Mouse (Mus musculus): ENCODE data around the gene Xrcc5.

The Xrcc5 gene

DNA sequence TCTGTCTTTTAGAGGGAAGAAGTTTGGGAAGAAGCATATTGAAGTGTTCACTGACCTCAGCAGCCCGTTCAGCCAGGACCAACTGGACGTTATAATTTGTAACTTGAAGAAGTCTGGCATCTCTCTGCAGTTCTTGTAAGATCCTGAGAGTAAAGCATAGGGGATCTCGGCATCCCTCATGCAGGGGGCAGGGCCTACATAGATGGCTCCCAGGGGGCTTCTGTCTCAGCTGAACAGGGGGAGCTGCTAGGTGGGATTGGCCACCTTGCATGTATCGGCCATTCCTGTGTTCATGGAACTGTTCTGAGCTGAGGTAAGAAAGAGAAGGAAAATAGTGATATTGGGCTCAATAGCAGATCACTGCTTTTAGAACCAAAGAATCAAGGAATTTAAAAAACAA, 8.2 kb downstream of the Xrcc5 start:
- DNase-seq (ENCODE audit: low read depth), result no peak

DNA sequence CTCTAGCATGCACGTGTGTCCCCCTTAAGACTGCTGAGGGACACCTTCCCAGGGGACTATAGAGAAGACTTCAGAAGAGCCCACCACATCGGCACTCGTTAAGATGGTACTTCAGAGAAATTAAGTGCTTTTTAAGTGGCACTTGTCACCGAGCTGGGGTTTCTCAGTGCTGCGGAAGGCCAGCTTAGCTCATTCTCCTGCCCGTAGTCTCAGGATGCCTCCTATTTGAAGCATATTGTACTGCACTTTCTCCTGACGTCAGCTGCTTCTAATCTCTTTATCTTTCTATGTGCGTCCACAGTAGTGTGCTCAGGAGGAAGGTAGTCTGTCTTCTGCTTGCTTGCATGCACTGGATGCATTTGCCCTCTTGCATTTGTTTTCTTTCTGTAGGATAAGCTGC, 9.2 kb downstream of the Xrcc5 start:
- no peak for DNase-seq (ENCODE audit: low read depth)

DNA sequence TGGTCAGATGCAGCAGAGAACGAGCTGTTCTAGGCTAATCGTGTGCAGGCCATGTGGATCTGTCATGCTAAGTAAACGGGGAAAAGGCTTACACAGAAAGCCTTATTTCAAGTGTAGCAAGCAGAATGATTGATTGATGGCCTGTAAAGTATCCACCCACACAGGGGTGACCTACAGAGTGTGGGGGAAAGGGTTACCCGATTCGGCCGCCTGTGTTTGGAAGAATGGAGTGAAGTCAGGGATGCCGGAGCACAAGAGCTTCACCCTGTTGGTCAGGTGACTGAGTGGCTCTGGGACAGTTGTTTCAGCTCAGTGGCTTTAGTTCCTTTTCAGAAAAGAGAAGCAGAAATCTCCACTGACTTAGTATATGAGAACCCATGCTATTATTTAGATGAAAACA, 9.7 kb downstream of the Xrcc5 start:
- DNase-seq (ENCODE audit: low read depth), result no peak

DNA sequence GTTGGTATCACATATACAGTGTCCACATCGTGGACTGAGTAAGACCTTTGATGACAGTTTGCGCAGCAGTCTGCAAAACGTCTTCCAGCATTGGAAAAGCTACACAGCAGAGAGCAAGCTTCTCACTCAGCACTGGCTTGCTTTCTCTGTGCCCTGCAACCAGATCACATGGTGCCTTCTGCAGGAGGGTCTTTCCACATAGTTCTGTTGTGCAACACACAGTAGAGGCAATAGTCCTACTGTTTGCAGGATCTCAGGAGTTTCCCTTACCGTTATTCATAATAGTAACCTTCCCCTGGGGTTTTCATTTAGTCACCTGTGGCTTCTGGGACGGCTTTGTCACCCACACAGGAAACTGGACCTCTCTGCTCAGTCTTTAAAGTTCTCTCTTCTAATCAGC, 13.5 kb downstream of the Xrcc5 start:
- DNase-seq (ENCODE audit: low read depth), result no peak

DNA sequence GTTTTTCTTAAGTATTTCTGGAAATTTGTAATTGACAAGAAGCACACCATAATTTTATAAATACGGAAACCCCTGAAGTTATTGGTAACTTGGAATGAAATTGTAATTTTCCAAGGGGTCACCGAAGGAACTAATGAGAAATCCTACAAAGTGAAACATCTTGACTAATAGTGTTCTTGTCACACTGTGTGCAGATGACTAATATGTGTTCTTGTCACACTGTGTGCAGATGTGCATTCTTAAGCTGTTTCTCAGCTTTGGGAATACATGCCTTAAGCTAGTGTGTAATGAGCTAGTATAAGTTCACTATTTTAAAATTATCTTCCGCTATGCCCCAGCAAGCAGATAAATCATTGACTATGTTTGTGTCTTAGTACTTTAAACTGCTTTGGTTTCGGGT, 16.0 kb downstream of the Xrcc5 start:
- DNase-seq (ENCODE audit: low read depth), result no peak

DNA sequence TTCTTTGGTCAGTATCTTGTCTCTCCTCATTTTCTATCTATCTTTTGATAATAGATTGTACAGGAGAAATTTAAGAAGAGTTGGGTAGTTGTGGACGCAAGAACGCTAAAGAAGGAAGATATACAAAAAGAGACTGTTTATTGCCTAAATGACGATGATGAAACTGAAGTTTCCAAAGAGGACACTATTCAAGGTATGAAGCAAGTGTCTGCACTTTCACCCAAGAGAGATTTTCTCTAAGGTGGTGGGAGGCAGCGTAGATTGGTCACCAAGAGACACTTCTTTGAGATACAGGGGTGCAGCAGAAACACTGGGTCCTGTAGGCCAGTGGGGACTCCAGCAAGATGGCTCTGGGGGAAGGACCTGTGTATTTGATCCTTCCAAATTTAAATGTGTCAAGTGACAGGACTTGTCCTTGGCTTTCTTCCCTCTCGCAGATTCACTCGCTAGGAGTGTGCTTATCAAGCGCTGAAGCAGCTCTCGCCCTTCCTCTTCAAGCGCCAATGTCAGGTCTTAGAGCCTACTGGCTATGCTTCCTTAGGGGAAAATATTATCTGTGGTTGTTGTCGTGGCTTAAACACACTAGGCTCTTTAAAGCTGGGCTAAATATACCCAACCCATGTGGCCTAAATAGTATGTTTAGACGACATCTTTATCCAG, 19.1 kb downstream of the Xrcc5 start:
- DNase-seq (ENCODE audit: low read depth), result no peak

DNA sequence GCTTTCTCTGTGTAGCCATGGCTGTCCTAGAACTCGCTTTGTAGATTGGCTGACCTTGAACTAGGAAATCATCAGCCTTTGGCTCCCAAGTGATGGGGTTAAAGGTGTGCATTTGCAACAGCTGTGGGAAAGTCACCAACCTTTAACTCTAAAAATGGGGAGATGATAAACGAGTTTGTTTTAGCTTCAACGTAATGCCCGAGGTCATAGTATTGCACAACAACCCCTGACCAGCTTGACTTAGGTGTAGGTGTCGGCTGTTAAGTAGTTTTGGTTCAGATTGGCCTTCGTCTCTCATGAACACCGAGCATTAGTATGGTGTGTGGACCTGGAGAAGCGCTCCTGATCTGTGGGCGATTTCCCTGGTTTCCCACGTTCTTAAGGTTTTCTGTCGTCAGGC, 27.6 kb downstream of the Xrcc5 start:
- DNase-seq (ENCODE audit: low read depth), result no peak

DNA sequence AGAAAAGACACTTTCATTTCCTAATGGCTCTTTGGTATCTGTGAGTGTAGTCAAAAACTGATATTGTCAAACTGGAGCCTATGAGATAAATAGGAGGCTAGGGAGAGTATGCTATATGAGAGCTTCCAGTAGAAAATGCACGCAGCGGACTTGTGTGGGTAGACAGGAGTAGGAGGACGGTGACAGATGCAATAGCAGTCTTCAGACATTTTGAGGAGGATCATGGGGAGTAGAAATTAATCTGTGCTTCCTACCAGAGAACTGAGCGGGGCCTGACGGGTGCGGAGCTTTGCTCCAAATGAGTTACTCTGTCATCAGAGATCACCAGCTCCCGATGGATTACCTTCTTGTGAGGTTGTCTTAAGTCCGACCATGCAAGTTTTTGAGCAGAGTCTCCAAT, 29.6 kb downstream of the Xrcc5 start:
- no peak for DNase-seq (ENCODE audit: low read depth)

DNA sequence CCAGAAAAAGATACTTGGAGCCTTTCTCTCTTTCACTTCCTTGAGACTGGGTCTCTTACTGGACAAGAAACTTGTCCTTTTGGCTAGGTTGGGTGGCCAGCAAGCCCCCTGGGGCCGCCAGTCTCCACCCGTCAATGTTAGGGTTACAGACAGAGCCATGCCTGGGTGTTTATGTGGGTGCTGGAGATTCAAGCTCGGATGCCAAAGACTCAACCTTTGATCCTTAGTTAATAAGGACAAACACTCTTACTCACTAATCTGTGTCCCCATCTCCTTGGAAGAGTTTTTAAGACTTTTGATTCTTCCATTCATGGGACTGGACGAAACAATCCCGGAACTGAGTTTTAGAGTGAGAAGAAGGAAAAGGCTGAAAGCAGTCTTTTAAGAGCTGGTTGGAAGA, 31.1 kb downstream of the Xrcc5 start:
- no peak for DNase-seq (ENCODE audit: low read depth)

DNA sequence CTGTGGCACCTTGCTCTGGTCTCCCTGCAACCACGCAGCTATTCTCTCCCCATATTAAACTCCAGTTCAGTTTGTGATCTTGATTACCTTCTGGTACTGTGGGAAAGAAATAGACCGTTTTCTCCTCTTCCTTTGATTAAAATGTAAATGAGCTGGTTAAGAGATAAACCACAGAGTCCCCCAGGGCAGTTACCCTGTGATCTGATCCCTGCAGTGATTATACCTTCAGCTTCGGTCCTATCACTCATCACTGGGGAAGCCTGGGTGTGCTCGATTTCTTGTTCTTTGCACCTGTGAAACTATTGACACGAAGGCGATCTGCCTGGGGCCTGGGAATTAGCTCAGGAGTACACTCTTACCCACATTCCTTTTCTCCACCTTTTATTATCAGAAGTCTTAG, 40.7 kb downstream of the Xrcc5 start:
- DNase-seq (ENCODE audit: low read depth), result no peak

DNA sequence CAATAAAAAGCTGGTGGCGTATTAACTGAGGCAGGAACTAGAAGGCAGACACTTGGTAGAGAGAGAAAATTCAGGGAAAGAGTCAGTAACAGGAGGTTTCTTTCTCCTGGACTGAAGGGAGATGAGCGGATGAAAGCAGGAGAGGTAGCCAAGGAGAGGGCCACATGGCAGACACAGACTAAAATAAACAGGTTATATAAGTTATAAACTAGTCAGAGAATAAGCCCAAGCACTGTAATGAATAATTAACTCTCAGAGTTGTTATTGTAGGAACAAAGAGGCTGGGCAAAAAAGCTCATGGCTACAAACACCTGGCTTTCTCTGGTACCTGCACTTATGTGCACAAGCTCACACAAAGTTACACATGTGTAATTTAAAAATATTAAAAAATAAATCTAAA, 47.6 kb downstream of the Xrcc5 start:
- no peak for DNase-seq (ENCODE audit: low read depth)

DNA sequence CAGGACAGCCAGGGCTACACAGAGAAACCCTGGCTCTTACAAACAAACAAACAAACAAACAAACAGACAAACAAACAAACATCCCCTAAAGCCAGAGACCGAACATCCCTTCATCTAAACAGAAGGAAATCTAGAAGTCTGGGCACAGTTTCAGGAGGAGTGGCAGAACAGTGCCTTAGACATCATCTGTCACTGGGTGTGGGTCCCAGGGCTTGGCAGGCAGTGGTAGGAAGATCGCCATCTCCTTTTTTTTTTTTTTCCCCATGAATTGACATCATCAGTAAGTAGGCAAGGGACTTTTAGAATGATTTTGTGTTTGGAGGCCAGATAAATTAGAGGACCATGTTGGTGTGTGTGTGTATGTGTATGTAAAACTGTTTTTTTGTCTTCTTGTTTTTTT, 51.0 kb downstream of the Xrcc5 start:
- DNase-seq (ENCODE audit: low read depth), result no peak

DNA sequence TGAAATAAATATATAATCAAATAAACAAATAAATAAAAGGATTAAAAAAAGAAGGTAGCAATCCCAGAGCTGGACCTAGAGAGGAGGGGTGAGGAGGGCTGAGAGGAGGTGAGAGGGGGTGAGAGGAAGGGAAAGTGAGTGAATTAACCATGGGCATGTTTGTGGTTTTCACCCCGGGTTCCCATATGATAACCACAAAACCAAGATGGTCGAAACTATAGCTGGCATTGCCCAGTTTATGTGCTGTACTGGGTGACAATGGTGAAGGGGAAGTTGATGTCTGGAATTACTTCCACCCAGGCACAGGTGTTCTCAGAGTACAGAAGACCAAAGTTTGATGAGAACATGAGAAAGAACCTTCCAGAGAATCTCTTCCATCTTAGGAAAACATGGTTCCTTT, 52.2 kb downstream of the Xrcc5 start:
- no peak for DNase-seq (ENCODE audit: low read depth)

DNA sequence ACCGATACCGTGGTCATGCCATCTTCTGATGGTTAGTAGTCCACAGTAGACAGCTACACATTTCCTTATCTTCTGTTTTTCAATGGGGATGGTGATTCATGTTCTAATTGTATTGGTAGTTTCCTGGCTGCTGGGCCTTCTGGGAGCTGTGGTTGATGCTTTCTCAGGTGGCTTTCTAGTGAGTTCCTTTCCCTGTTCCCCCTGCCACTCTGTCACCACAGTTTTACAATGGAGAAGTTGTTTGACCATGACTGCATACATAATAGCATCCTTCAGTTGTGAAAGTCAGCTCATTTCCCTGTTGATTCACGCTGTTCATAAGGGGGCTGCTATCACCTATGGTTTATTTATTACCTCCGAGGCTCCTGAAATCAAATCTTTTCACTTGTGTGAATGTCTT, 53.6 kb downstream of the Xrcc5 start:
- no peak for DNase-seq (ENCODE audit: low read depth)

DNA sequence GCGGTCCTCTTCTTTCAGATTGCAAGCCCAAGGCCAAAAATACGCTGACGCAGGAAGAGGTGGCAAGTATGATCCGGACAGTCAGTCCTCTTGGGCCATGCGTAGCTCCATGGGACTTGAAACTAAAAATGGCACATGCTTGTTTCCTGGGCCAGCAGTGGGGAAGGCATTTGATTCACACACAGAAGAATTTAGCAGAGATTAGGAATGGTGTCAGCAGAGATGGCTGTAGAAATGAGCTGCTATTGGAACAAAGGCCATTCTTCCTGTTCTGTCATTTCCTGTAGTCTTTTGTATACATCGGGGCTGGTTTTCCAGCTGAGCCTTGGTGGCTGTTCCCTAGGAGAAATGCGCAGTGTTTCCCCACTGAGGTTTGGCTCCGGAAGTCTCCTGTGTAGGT, 57.4 kb downstream of the Xrcc5 start:
- DNase-seq (ENCODE audit: low read depth), result no peak

DNA sequence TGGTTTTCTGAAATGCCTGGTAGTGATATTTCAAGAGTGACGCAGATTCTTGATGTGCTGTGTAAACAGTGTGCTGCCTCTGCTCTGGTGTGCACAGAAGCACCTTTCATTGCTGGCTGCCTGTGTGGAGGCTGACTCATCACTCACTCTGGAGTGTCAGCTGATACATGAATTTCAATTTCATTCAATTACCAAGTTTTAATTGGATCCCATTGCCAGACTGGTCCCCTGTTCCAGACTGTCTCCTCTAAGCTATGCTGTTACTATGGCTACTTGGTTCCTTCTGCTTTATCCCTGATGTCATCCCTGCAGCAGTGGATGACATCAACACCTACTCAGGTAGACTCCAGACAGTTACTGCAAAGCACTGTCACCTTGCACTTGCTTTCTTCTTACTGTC, 65.3 kb downstream of the Xrcc5 start:
- no peak for DNase-seq (ENCODE audit: low read depth)

DNA sequence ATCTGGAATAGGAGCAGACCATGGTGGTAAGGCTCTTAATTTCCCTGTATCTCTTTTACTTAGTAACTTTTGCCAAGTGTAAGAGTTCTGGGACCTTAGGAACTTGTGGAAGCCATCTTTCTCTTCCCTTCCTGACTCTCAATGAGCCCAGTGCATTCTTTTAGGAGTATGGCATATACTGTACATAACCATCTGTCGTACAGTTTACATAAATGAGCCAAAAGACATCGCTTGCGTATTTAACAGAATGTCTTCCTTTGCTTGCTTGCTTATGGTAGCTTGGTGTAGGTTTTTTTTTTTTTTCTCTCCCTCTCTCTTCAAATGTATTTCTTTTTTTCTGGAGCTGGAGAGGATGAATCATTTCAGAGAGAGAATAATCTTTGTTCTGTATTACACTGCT, 65.7 kb downstream of the Xrcc5 start:
- no peak for DNase-seq (ENCODE audit: low read depth)

DNA sequence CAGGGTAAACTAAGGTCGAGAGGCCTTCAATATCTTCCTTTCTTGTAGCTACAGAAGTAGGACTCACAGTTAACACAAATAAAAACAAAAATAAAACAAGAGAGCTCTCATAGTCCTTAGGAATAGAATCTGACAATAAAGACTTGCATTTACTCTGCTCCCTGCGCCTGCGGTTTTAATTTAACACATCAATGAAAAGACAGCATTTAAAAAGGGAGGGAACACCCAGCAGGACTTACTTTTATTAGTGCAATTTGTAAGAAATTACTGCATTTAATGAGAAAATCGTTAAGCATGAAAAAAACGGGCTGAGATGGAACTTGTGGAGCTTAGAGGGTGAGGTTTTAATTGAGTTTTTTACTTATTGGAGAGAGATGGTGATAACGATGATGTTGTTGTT, 66.4 kb downstream of the Xrcc5 start:
- DNase-seq (ENCODE audit: low read depth), result no peak

DNA sequence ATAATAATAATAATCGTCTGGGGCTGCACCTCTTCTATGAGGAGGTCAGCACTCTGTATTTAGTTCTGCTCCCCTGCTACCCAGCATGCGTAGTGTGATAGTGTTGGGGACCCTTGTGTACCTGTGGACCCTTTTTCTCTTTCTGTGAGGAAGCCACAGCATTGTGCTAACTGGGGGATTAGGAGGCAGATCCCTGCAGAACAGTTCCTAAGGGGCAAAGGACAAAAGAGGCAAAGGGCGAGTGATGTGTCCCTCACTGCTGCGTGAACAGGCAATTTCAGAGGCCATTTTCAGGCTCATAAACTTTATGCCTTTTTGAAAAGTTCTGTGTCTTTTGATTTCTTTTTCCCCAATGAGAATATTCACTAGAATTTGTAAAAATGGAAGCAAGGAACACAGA, 66.8 kb downstream of the Xrcc5 start:
- DNase-seq (ENCODE audit: low read depth), result no peak

DNA sequence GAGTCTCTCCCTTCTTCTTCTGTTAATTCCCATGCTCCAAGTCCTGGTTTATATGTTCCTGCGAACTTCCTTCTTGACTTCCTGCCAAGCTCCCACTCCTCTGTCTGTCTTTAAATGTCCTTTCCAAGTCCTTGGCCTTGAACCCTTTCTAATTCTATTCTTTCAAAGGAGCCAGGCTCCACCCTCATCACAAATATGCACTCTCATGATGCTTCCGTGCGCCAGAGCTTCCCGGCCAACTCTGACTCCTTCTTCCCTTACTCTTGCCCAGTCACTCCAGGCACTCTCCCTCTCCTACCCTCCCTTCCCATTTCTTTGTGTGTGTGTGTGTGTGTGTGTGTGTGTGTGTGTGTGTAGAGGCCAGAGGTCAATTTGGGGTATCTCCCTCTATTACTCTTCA, 70.9 kb downstream of the Xrcc5 start:
- no peak for DNase-seq (ENCODE audit: low read depth)

DNA sequence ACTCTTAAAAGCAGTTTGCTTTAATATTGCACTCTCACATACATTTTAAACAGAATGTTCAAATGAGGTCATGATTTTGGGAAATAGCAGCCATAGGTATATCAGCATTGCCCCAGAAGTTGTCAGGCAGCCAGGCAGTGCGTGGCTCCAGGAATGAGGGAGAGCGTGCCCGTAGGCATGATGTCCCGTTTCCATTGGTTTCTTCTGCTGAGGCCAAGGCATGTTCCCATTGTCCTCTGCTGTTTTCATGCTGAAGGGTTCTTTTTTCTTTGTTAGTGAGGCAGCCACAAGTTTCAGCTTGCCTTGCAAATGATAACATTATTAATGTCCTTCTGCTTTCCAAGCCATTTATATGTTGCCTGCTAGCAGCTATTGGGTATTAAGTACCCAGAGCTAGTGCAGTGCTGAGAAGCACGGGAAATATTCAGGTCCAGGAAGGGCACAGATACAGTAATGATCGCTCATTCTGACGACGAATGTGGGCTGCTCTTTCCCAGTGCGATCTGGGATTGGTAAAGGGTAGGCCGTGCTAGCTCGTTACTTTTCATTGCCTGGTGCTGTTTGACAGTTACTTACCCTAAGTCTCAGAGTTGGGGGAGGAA, 72.6 kb downstream of the Xrcc5 start:
- DNase-seq (ENCODE audit: low read depth), result no peak

DNA sequence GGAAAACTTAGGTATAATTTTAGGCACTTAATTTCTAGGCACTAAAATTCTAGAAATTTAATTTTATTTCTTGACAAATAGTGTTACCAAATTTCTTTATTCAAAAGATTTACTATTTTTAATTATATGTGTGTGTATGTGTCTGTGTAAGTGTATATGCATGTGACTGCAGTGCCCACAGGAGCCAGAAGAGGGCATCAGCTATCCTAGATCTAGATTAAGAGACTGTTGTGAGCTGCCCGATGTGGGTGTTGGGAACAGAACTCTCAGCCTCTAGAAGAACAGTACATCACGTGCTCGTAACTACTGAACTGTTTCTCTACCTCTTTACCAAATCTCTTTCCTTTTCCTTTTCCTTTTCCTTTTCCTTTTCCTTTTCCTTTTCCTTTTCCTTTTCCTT, 73.3 kb downstream of the Xrcc5 start:
- no peak for DNase-seq (ENCODE audit: low read depth)

DNA sequence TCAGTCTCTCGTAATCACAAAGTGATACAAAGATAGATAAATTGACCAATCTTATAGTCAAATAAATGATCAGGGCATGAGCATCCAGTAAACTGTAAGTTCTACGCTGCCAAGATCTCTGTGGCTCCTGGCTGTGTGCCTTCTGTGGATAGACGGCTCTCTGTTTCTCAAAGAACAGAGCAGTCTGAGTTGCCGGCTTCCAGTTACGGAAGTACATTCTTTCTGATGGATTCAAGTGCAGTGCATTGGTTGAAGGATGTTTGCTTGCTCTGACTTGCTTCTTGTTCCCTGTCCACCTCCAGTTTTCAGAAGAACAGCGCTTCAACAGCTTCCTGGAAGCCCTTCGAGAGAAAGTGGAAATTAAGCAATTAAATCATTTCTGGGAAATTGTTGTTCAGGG, 75.8 kb downstream of the Xrcc5 start:
- DNase-seq (ENCODE audit: low read depth), result peak; percentile 66

DNA sequence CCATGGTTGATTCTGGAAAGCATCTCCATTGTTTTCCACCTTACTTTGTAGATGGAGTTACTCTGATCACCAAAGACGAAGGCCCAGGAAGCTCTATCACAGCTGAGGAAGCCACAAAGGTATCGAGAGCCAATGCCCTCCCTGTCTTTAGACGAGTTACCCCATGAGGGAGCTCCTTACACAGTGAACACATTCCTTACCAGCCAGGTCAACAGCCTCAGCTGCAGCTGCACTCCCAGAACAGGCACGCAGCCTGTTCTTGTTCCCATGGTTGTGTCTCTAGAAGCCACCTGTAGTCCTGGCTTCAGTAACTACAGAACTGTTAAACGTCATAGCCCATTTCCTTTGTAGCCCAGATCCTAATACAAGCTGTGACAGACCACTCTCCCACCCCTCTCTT, 76.4 kb downstream of the Xrcc5 start:
- no peak for DNase-seq (ENCODE audit: low read depth)

DNA sequence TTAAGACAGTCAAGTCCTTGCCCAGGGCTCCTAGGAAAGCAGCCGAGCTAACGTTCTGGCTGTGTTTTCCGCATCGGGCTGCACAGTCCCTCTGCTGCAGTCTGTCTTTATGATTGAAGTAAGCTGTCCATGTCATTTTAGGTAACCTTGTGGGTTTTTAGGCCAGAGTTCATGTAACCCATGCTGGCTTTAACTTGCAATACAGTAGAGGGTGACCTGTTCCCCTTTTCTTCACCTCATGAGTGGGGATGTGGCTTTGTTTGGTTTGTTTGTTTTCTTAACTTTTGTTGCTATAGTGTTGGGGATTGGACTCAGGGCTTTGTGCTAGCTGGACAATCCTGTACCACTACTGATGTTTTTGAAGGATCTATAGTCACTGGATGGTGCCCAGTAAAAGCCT, 83.2 kb downstream of the Xrcc5 start:
- no peak for DNase-seq (ENCODE audit: low read depth)

Measured in NIH3T3 (cell line).